Mouse (Mus musculus) splenic B cell, adult 2 months (primary cell): ENCODE results near the gene Ptpn14.

Experiments
- DNase-seq: peaks from one replicate; pipeline ENCODE4 v3.0.0-alpha.2; 2011; ENCODE audit warnings: low read depth, low spot score
- H3K27me3 ChIP-seq: 2 replicates; pipeline ENCODE4 v1.6.1; 2012; ENCODE audit warnings: mild to moderate bottlenecking, low read length, moderate library complexity, mixed read lengths; ENCODE audit not compliant: control insufficient read depth, poor library complexity, insufficient read depth, severe bottlenecking
- H3K36me3 ChIP-seq: 2 replicates; pipeline ENCODE4 v1.6.1; 2012; ENCODE audit warnings: mild to moderate bottlenecking, low read length, moderate library complexity, mixed read lengths; ENCODE audit not compliant: control insufficient read depth, poor library complexity, insufficient read depth, severe bottlenecking

The Ptpn14 gene

DNA sequence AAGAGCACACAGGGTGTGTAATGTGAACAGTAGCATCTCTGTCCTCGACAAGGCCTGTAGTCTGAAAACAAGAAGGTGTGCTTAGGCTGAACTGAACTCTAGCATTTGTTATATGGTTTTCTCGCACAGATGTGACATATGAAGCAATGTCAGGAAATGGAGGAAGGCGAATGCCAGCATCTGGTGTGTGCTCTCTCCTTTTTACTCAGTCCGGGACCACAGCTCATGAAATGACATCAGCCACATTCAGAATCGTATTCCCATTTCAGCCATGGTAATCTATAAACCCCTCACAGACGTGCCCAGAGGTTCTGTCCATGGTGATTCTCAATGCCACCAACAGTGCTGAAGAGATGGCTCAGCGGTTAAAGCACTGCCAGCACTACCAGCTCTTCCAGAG lies 24.5 kb upstream of the Ptpn14 start:
- H3K36me3 ChIP-seq, result no peaks in the 10 kb centered on the region
- no peak for DNase-seq

DNA sequence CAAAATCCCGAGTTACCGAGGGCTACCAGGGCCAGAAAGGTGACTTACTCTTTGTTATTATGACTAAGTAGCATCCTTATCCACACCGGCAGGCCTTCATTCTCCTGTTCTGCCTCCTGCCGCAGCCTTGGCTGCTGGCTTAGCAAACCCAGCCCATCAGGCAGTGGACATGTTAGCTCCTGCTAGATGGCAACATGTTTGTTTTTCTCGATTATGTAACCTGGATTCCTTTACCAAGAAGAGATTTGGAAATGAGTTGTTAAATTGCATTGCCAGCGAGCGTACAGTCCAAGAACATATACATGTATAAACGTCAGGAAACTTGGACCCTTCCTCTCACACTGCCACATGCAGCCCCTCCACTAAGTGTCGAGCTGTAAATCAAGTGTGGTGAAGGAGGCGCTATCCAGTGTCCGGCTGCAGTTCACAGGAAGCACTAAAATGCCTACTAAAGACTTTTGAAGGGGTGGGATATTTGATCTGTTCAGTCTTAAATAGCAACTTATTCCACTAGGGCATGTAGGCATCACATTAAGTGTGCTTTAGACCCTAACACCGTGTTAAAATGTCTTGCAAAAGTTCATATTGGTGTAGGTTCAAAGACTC lies 21.9 kb upstream of the Ptpn14 start:
- DNase-seq, result no peak

More for the DNA sequence above, 24.5 kb upstream of the Ptpn14 start:
- no peaks in the 10 kb centered on the region; the same call in 1 of the 2 replicates for H3K27me3 ChIP-seq

GRCm38 (mm10) chr1:189707014-189707413 lies 21.1 kb upstream of the Ptpn14 start:
- no peak for DNase-seq
- no peaks in the 10 kb centered on the region; the same call in 1 of the 2 replicates for H3K27me3 ChIP-seq
- H3K36me3 ChIP-seq, result no peaks in the 10 kb centered on the region

More for the DNA sequence above, 21.9 kb upstream of the Ptpn14 start:
- H3K36me3 ChIP-seq, result no peaks in the 10 kb centered on the region
- H3K27me3 ChIP-seq, result no peaks in the 10 kb centered on the region; the same call in 1 of the 2 replicates

- no peaks in the 10 kb centered on the region; the same call in 1 of the 2 replicates for H3K27me3 ChIP-seq
- DNase-seq, result no peak
- no peaks in the 10 kb centered on the region for H3K36me3 ChIP-seq
Observed at GRCm38 (mm10) chr1:189707419-189707818, 20.6 kb upstream of the Ptpn14 start.

GRCm38 (mm10) chr1:189709001-189709400 lies 19.1 kb upstream of the Ptpn14 start:
- no peak for DNase-seq
- no peaks in the 10 kb centered on the region for H3K36me3 ChIP-seq

GRCm38 (mm10) chr1:189715915-189716797 lies 11.9 kb upstream of the Ptpn14 start:
- peak; percentile 22 for DNase-seq
- no peaks in the 10 kb centered on the region; the same call in 1 of the 2 replicates for H3K27me3 ChIP-seq
- H3K36me3 ChIP-seq, result no peaks in the 10 kb centered on the region

More at GRCm38 (mm10) chr1:189709001-189709400, 19.1 kb upstream of the Ptpn14 start:
- H3K27me3 ChIP-seq, result no peaks in the 10 kb centered on the region

DNA sequence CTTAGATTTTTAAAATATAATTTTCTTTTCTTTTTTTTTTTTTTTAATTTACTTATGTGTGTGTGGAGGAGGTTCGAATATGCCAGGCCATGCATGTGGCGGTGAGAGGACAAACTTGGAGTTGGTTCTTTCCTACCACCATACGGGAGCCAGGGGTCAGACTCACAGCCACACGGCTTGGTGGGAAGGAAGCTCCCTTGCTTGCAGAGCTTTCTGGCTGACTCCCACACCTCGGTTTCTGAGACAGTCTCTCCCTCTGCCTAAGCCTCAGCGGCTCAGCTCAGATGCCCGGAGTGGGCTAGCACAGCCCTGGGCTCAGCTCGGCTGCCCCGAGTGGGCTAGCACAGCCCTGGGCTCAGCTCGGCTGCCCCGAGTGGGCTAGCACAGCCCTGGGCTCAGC lies 10.5 kb upstream of the Ptpn14 start:
- Histone ChIP-seq H3K36me3 (no peaks in the 10 kb centered on the region), H3K27me3 (no peaks in the 10 kb centered on the region; the same call in 1 of the 2 replicates)
- DNase-seq, result no peak

DNA sequence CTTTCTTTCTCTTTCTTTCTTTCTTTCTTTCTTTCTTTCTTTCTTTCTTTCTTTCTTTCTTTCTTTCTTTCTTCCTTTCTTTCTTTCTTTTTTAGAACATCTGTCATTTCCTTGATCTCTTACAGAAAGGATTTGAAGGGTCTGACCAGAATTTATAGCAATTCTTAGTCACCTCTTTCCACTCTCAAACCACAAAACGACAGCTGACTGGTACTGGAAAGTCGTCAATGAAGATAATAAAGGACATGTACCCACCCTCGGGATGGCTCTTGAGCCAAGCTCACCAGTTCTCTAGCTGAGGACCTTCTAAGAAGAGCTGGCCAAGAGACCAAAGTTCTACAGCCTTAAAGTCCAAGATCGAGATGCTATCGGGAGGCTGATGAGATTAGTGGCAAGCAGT lies 9.5 kb upstream of the Ptpn14 start:
- Histone ChIP-seq H3K27me3 (no peaks in the 10 kb centered on the region; the same call in 1 of the 2 replicates), H3K36me3 (no peaks in the 10 kb centered on the region)
- no peak for DNase-seq

- no peak for DNase-seq
- H3K27me3 ChIP-seq, result peaks cover 2% of the 10 kb centered on the region; the same call in 1 of the 2 replicates
- H3K36me3 ChIP-seq, result no peaks in the 10 kb centered on the region
Observed at GRCm38 (mm10) chr1:189726121-189726520, 1.9 kb upstream of the Ptpn14 start.

GRCm38 (mm10) chr1:189727346-189727883 lies 653 bp upstream of the Ptpn14 start:
- DNase-seq, result no peak
- Histone ChIP-seq H3K36me3 (no peaks in the 10 kb centered on the region), H3K27me3 (peaks cover 2% of the 10 kb centered on the region; the same call in 1 of the 2 replicates)

DNA sequence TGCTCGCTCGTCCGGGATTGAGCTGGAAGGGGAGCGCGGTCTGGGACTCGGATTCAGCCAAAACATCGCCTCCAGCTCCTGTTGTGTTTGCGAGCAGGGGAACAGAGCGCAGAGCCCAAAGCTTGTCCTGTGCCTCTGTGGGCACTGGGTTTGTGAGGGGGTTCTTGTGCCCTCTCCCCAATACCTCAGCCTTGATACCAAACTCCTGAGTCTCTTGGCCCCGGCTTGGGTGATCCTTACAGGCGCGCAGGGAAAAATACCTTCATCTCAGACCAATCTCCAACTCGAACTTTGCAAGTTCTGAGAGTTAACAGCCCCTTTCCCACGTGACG lies 682 bp downstream of the Ptpn14 start:
- no peak for DNase-seq
- H3K36me3 ChIP-seq, result no peaks in the 10 kb centered on the region
- H3K27me3 ChIP-seq, result peaks cover 2% of the 10 kb centered on the region; the same call in 1 of the 2 replicates

DNA sequence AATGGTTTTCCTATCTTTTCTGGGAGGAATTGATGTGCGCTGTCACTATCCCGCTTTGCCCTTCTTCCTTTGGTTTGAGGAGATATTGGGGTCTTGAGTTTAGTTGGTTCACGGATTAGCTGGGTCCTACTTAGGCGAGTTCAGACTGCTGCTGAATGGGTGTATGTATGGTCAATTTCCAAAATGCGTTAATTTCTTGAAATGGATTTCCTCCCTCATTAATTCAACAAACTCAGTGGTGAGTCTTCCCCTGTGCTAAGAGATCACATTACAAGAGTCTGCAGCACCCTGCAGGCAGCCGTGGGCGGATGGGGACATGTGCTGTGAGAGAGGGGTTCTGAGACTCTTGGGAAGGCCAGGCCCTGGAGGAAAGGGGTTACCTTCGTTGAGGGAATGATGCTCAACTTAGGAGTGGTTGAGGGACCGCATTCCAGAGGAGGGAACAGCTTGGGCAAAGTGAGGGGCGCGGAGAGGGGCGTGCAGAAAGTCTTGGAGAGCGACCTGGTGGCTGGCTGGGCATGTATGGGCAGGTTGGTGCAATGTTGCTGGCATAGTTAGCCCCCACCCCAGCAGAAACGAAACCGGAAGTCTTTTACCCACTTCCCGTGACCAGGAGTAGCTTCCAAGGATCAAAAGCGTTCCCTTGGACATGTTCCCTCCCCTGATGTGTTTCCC lies 1.2 kb downstream of the Ptpn14 start:
- Histone ChIP-seq H3K36me3 (no peaks in the 10 kb centered on the region), H3K27me3 (peaks cover 2% of the 10 kb centered on the region; the same call in 1 of the 2 replicates)
- no peak for DNase-seq

GRCm38 (mm10) chr1:189731697-189732096 lies 3.6 kb downstream of the Ptpn14 start:
- no peak for DNase-seq
- peaks cover 2% of the 10 kb centered on the region; the same call in 1 of the 2 replicates for H3K27me3 ChIP-seq
- H3K36me3 ChIP-seq, result no peaks in the 10 kb centered on the region

DNA sequence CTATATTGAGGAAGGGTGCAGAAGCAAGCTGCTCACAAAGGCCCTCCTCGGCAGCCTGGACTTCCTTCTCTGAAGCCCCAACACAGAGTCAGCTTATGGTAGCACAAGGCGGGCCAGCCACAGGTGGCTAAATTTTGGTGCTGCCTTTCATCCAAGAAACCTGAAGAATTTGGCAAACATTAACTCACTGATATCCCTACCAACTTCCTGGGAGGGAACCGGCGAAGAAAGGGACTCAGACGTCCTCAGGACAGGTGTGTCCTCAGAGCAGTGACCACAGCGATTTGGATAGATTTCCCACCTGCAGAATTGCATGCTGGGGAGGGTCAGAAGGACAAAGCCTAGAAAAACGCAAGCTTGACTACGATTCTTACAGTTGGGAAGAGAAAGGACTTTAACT lies 4.1 kb downstream of the Ptpn14 start:
- H3K36me3 ChIP-seq, result no peaks in the 10 kb centered on the region
- H3K27me3 ChIP-seq, result peaks cover 2% of the 10 kb centered on the region; the same call in 1 of the 2 replicates
- DNase-seq, result no peak
